8 mouse cellular contexts compared by ENCODE assay signal in the genomic region with DNA sequence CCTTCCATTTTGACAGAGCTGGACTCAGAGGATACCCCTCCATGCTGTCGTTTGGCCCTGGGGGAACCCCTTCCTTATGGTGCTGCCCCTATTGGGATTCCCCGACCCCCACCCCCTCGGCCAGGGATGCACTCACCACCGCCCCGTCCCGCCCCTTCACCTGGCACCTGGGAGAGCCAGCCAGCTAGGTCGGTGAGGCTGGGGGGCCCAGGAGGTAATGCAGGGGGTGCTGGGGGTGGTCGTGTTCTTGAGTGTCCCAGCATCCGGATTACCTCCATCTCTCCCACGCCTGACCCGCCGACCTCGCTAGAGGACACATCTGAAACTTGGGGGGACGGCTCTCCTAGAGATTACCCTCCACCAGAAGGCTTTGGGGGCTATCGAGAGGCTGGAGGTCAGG. TPM values are rescaled to one million over a fixed set of nuclear protein-coding genes. Genes with fewer than 3 reads are reported as not detected.
DNase-seq lines count a peak whose midpoint lies in the region; ATAC-seq and TF ChIP-seq lines count a peak whose summit lies in the region.
"Had no signal": no experiment of that assay in that cellular context is flagged by ENCODE, and none has a peak within 500 bp of the region (broad histone marks: within the 10 kb centered on the region; RNA-seq: fewer than 3 reads in every experiment).

No protein-coding gene starts in this region.

- intact Hi-C loops in left cerebral cortex, postnatal 25 days (cut with DNase I), result no loop called here

- TF ChIP-seq CTCF in small intestine, adult 2 months (IDR thresholded peaks at IDR 0.05; ENCODE audit: extremely low read depth, insufficient read length, insufficient replicate concordance, low read depth, low read length), result no peak

- H3K27me3 ChIP-seq in neural tube, embryonic 11.5 days (ENCODE audit: control insufficient read depth, insufficient read depth, low read length), result peaks cover 4% of the 10 kb centered on the region
- peaks cover 4% of the 10 kb centered on the region; the same call in 1 of the 2 replicates for H3K27me3 ChIP-seq in forebrain, embryonic 15.5 days
- H3K27me3 ChIP-seq in intestine, embryonic 16.5 days (replicated peaks; ENCODE audit: control insufficient read depth, insufficient read depth, low read length), result peaks cover 9% of the 10 kb centered on the region; the same call in 1 of the 2 replicates
- peaks cover 28% of the 10 kb centered on the region for H3K27me3 ChIP-seq in small intestine, adult 2 months (ENCODE audit: control insufficient read depth, insufficient read depth, low read length)

- ATAC-seq in neural tube, embryonic 11.5 days (ENCODE audit: insufficient read depth, low FRiP score, low TSS enrichment), result no peak
- no peak for ATAC-seq in forebrain, embryonic 15.5 days (replicated peaks)
- ATAC-seq in intestine, embryonic 16.5 days, result no peak

- 1% methylated on average over 15 of the region's 15 CpGs for WGBS in neural tube, embryonic 11.5 days
- WGBS in forebrain, embryonic 15.5 days, result 5% methylated on average over 15 of the region's 15 CpGs
- WGBS in intestine, embryonic 16.5 days, result 23% methylated on average over 15 of the region's 15 CpGs
- WGBS in small intestine, adult 2 months, result 39% methylated on average over 15 of the region's 15 CpGs

- peak overlapping the region; percentile 81 for H3K4me2 ChIP-seq in neural tube, embryonic 11.5 days (ENCODE audit: low read depth)
- H3K4me2 ChIP-seq in forebrain, embryonic 15.5 days (replicated peaks), result peak overlapping the region; percentile 92
- peak overlapping the region; percentile 95 for H3K4me2 ChIP-seq in intestine, embryonic 16.5 days (ENCODE audit: low read depth, low read length)

- no peak for TF ChIP-seq POLR2A in small intestine, adult 2 months (IDR thresholded peaks at IDR 0.05; ENCODE audit: low read depth, low read length)

- peak overlapping the region; percentile 27 for H3K9ac ChIP-seq in neural tube, embryonic 11.5 days (ENCODE audit: low read length)
- peak overlapping the region; percentile 29 for H3K9ac ChIP-seq in forebrain, embryonic 15.5 days (replicated peaks)
- peak overlapping the region; percentile 83 for H3K9ac ChIP-seq in intestine, embryonic 16.5 days (ENCODE audit: low read depth, low read length)

- H3K36me3 ChIP-seq in neural tube, embryonic 11.5 days (ENCODE audit: control insufficient read depth, insufficient read depth, low read length), result no peaks in the 10 kb centered on the region; the same call in 1 of the 2 replicates
- no peaks in the 10 kb centered on the region for H3K36me3 ChIP-seq in forebrain, embryonic 15.5 days
- H3K36me3 ChIP-seq in intestine, embryonic 16.5 days (ENCODE audit: control insufficient read depth, insufficient read depth, low read length), result no peaks in the 10 kb centered on the region
- H3K36me3 ChIP-seq in small intestine, adult 2 months (ENCODE audit: control insufficient read depth, insufficient read depth, low read length), result no peaks in the 10 kb centered on the region

- no peaks in the 10 kb centered on the region for H3K9me3 ChIP-seq in neural tube, embryonic 11.5 days (ENCODE audit: control insufficient read depth, low read length)
- no peaks in the 10 kb centered on the region for H3K9me3 ChIP-seq in forebrain, embryonic 15.5 days
- H3K9me3 ChIP-seq in intestine, embryonic 16.5 days (ENCODE audit: control insufficient read depth, low read length), result no peaks in the 10 kb centered on the region

- H3K4me1 ChIP-seq in neural tube, embryonic 11.5 days (ENCODE audit: control insufficient read depth, insufficient read depth, low read length), result peaks cover 7% of the 10 kb centered on the region
- peaks cover 45% of the 10 kb centered on the region for H3K4me1 ChIP-seq in forebrain, embryonic 15.5 days
- H3K4me1 ChIP-seq in intestine, embryonic 16.5 days (ENCODE audit: control insufficient read depth, insufficient read depth, low read length), result peaks cover 26% of the 10 kb centered on the region
- H3K4me1 ChIP-seq in small intestine, adult 2 months (ENCODE audit: control insufficient read depth, insufficient read depth, insufficient read length, low read length), result peaks cover 5% of the 10 kb centered on the region

- H3K27ac ChIP-seq in neural tube, embryonic 11.5 days (ENCODE audit: low read depth, low read length), result 0 out of 2 replicates have a peak overlapping the region, but pooled peaks have one; percentile 11
- H3K27ac ChIP-seq in forebrain, embryonic 15.5 days (replicated peaks), result peak overlapping the region; percentile 80
- peak overlapping the region; percentile 45; the same call in 1 of the 2 replicates for H3K27ac ChIP-seq in intestine, embryonic 16.5 days (ENCODE audit: low read length)
- H3K27ac ChIP-seq in small intestine, adult 2 months (ENCODE audit: insufficient read depth, low read depth, low read length), result no peak overlapping the region

- H3K4me3 ChIP-seq in neural tube, embryonic 11.5 days (ENCODE audit: low read depth, low read length), result peak overlapping the region; percentile 54
- peak overlapping the region; percentile 59 for H3K4me3 ChIP-seq in forebrain, embryonic 15.5 days
- peak overlapping the region; percentile 67 for H3K4me3 ChIP-seq in intestine, embryonic 16.5 days (ENCODE audit: low read length)
- H3K4me3 ChIP-seq in small intestine, adult 2 months (ENCODE audit: low read depth, low read length), result peak overlapping the region; percentile 19

- DNase-seq in neural tube, embryonic 11.5 days (ENCODE audit: low spot score), result no peak
- no peak for DNase-seq in neural tube, embryonic 10.5 days (ENCODE audit: extremely low spot score, low spot score)
- DNase-seq in thymus, postnatal 0 days (ENCODE audit: low spot score), result no peak
- DNase-seq in left cerebral cortex, postnatal 25 days (ENCODE audit: low spot score in 2 of 2), result no peak

RNA-seq across cellular contexts. Expression of gene Nfatc4, which starts 3.2 kb away (rescaled TPM):
- polyA plus RNA-seq in neural tube, embryonic 11.5 days (2014; fragmentation: Nextera tagmentation; extraction: Ambion mirVana), result 25.9 and 33.7 TPM in 2 replicates
- polyA plus RNA-seq in forebrain, embryonic 15.5 days (2015; fragmentation: Nextera tagmentation; extraction: Ambion mirVana), result 10.9 and 13.6 TPM in 2 replicates
- 21.1 and 21.2 TPM in 2 replicates for polyA plus RNA-seq in intestine, embryonic 16.5 days (2015; fragmentation: Nextera tagmentation; extraction: Ambion mirVana)
- polyA plus RNA-seq in small intestine, adult 2 months (2012; rRNA removed), result 5.8 and 7.6 TPM in 2 replicates
- polyA plus RNA-seq in thymus, postnatal 0 days (2015; fragmentation: Nextera tagmentation; extraction: Ambion mirVana), result 1.7 and 2.2 TPM in 2 replicates
- total RNA-seq in left cerebral cortex, postnatal 25 days (2021), result 1 to 10 TPM; 1.3 to 2.6 TPM

RNA-seq across cellular contexts. Expression of gene Nynrin, which starts 27.7 kb away (rescaled TPM):
- polyA plus RNA-seq in neural tube, embryonic 11.5 days (2014; fragmentation: Nextera tagmentation; extraction: Ambion mirVana), result 15.1 and 16.0 TPM in 2 replicates
- 10.5 and 10.7 TPM in 2 replicates for polyA plus RNA-seq in forebrain, embryonic 15.5 days (2015; fragmentation: Nextera tagmentation; extraction: Ambion mirVana)
- polyA plus RNA-seq in intestine, embryonic 16.5 days (2015; fragmentation: Nextera tagmentation; extraction: Ambion mirVana), result 12.6 and 13.6 TPM in 2 replicates
- 1.4 and 1.8 TPM in 2 replicates for polyA plus RNA-seq in small intestine, adult 2 months (2012; rRNA removed)
- 1.7 and 2.4 TPM in 2 replicates for polyA plus RNA-seq in thymus, postnatal 0 days (2015; fragmentation: Nextera tagmentation; extraction: Ambion mirVana)
- 10 to 100 TPM in 1 of 2 experiments, 1 to 10 TPM in 1; 6.5 to 10.5 TPM for total RNA-seq in left cerebral cortex, postnatal 25 days (2021)

RNA-seq across cellular contexts. Expression of gene Ripk3, which starts 37.5 kb away (rescaled TPM):
- polyA plus RNA-seq in neural tube, embryonic 11.5 days (2014; fragmentation: Nextera tagmentation; extraction: Ambion mirVana), result 14.2 and 16.6 TPM in 2 replicates
- 1.1 and 2.3 TPM in 2 replicates for polyA plus RNA-seq in forebrain, embryonic 15.5 days (2015; fragmentation: Nextera tagmentation; extraction: Ambion mirVana)
- polyA plus RNA-seq in intestine, embryonic 16.5 days (2015; fragmentation: Nextera tagmentation; extraction: Ambion mirVana), result 51.2 and 55.8 TPM in 2 replicates
- 24.7 and 42.1 TPM in 2 replicates for polyA plus RNA-seq in small intestine, adult 2 months (2012; rRNA removed)
- polyA plus RNA-seq in thymus, postnatal 0 days (2015; fragmentation: Nextera tagmentation; extraction: Ambion mirVana), result 70.3 and 76.2 TPM in 2 replicates
- under 1 TPM in 1 of 2 experiments, not detected in 1; 0.96 TPM for total RNA-seq in left cerebral cortex, postnatal 25 days (2021)

RNA-seq across cellular contexts. Expression of gene Adcy4, which starts 42.2 kb away (rescaled TPM):
- 8.9 and 9.0 TPM in 2 replicates for polyA plus RNA-seq in neural tube, embryonic 11.5 days (2014; fragmentation: Nextera tagmentation; extraction: Ambion mirVana)
- polyA plus RNA-seq in forebrain, embryonic 15.5 days (2015; fragmentation: Nextera tagmentation; extraction: Ambion mirVana), result 2.9 and 4.0 TPM in 2 replicates
- 6.5 and 6.6 TPM in 2 replicates for polyA plus RNA-seq in intestine, embryonic 16.5 days (2015; fragmentation: Nextera tagmentation; extraction: Ambion mirVana)
- polyA plus RNA-seq in small intestine, adult 2 months (2012; rRNA removed), result 3.3 and 6.1 TPM in 2 replicates
- polyA plus RNA-seq in thymus, postnatal 0 days (2015; fragmentation: Nextera tagmentation; extraction: Ambion mirVana), result 2.2 and 2.7 TPM in 2 replicates
- total RNA-seq in left cerebral cortex, postnatal 25 days (2021), result 1 to 10 TPM; 3.8 to 7.1 TPM

RNA-seq across cellular contexts. Expression of gene Cbln3, which starts 58.0 kb away (rescaled TPM):
- polyA plus RNA-seq in neural tube, embryonic 11.5 days (2014; fragmentation: Nextera tagmentation; extraction: Ambion mirVana), result 0.13 and 0.22 TPM in 2 replicates
- polyA plus RNA-seq in forebrain, embryonic 15.5 days (2015; fragmentation: Nextera tagmentation; extraction: Ambion mirVana), result 0.29 and 0.32 TPM in 2 replicates
- 0.17 and 0.27 TPM in 2 replicates for polyA plus RNA-seq in intestine, embryonic 16.5 days (2015; fragmentation: Nextera tagmentation; extraction: Ambion mirVana)
- 0.56 and 0.61 TPM in 2 replicates for polyA plus RNA-seq in small intestine, adult 2 months (2012; rRNA removed)
- 0.05 and 0.12 TPM in 2 replicates for polyA plus RNA-seq in thymus, postnatal 0 days (2015; fragmentation: Nextera tagmentation; extraction: Ambion mirVana)
- under 1 TPM; 0.14 to 0.25 TPM for total RNA-seq in left cerebral cortex, postnatal 25 days (2021)
- total RNA-seq: adrenal gland, adult 18-20 months had no signal

Comparison
In these comparisons a context has a peak if more than half of its experiments do, and no peak if none do; other contexts are left out.
1. H3K9ac ChIP-seq: peak in every context shown above with its lines; median percentile 83 in intestine, embryonic 16.5 days; 29 in forebrain, embryonic 15.5 days; 27 in neural tube, embryonic 11.5 days.